Mouse (Mus musculus) megakaryocyte, adult 5-6 weeks (primary cell): ENCODE data around the gene Ift88. TPM values are rescaled to one million over a fixed set of nuclear protein-coding genes. Genes with fewer than 3 reads are reported as not detected.
A peak's percentile ranks its signal among the peaks of the same experiment; 100 is the strongest.
"Not testable (repeated sequence)": the region's sequence is repeated elsewhere in the genome, so short reads cannot be mapped to it uniquely, and the experiment has no call there.

Experiments used
- ATAC-seq: 2 replicates; pipeline ENCODE4 v1.8.0; 2016; ENCODE audit warnings: mild to moderate bottlenecking, inconsistent platforms; ENCODE audit not compliant: poor library complexity, severe bottlenecking
- total RNA-seq, 2 experiments: library from RNA; stranded (forward) in 1 of 2; stranded (reverse) in 1 of 2; fragments of 153-499, 151-499 nt in 1 of 2; fragments of 221-1000, 200-1000 nt in 1 of 2; gene quantifications; 2 replicates each; pipeline versions ENCODE4 v1.2.3 to v1.2.4; 2015 to 2017

The Ift88 gene
- total RNA-seq, 2 experiments from 2014 or later, result 1.6 to 2.7 TPM

- no peak for ATAC-seq
Observed at GRCm38 (mm10) chr14:57430451-57430850, 6.6 kb downstream of the Ift88 start.

GRCm38 (mm10) chr14:57452516-57452915 lies 28.7 kb downstream of the Ift88 start:
- ATAC-seq, result no peak

- no peak for ATAC-seq
Observed at GRCm38 (mm10) chr14:57459883-57460282, 36.0 kb downstream of the Ift88 start.

- not testable (repeated sequence) for ATAC-seq
Observed at GRCm38 (mm10) chr14:57460326-57460725, 36.5 kb downstream of the Ift88 start.

GRCm38 (mm10) chr14:57462871-57463270 lies 39.0 kb downstream of the Ift88 start:
- no peak for ATAC-seq

- no peak for ATAC-seq
Observed at GRCm38 (mm10) chr14:57475057-57475456, 51.2 kb downstream of the Ift88 start.

GRCm38 (mm10) chr14:57482262-57482661 lies 58.4 kb downstream of the Ift88 start:
- no peak for ATAC-seq

GRCm38 (mm10) chr14:57484183-57484582 lies 60.3 kb downstream of the Ift88 start:
- ATAC-seq, result no peak

GRCm38 (mm10) chr14:57489696-57490095 lies 65.8 kb downstream of the Ift88 start:
- no peak for ATAC-seq

- ATAC-seq, result no peak
Observed at GRCm38 (mm10) chr14:57493840-57494239, 70.0 kb downstream of the Ift88 start.

- ATAC-seq, result no peak
Observed at GRCm38 (mm10) chr14:57503729-57504128, 79.9 kb downstream of the Ift88 start.

- no peak for ATAC-seq
Observed at GRCm38 (mm10) chr14:57509554-57509953, 85.7 kb downstream of the Ift88 start.

GRCm38 (mm10) chr14:57515156-57515762 lies 91.4 kb downstream of the Ift88 start:
- no peak for ATAC-seq

- ATAC-seq, result no peak
Observed at GRCm38 (mm10) chr14:57517001-57517400, 93.1 kb downstream of the Ift88 start.

- no peak for ATAC-seq
Observed at GRCm38 (mm10) chr14:57523762-57524161, 99.9 kb downstream of the Ift88 start.

- ATAC-seq, result 0 out of 2 replicates have a peak, but pooled peaks have one; percentile 5
Observed at GRCm38 (mm10) chr14:57524671-57525387, 101.0 kb downstream of the Ift88 start, which contains the start of gene Il17d. Gene Il17d (plus strand): TSS chr14:57524777.

- peak; percentile 39 for ATAC-seq
Observed at GRCm38 (mm10) chr14:57525388-57526049, 101.7 kb downstream of the Ift88 start.

GRCm38 (mm10) chr14:57526050-57526623 lies 102.3 kb downstream of the Ift88 start:
- ATAC-seq, result no peak

GRCm38 (mm10) chr14:57527122-57527521 lies 103.3 kb downstream of the Ift88 start:
- ATAC-seq, result peak; percentile 61

- no peak for ATAC-seq
Observed at GRCm38 (mm10) chr14:57527598-57527997, 103.7 kb downstream of the Ift88 start.

- no peak for ATAC-seq
Observed at GRCm38 (mm10) chr14:57529086-57529785, 105.4 kb downstream of the Ift88 start.
